Mouse (Mus musculus) spleen, adult 2 months (tissue): ENCODE measurements at regions not wholly inside any gene's neighbourhood (a gene's known extent, or its start where the extent isn't known, plus 50 kb on each side); places are given as distances from the start of the nearest gene placed in this dataset.

Experiments used
- DNase-seq, 2 experiments: peaks; one replicate each; pipeline versions ENCODE4 v3.0.0 to v3.0.0-alpha.2; 2012 to 2021; ENCODE audit warnings: low spot score in 2 of 2, low read depth in 1 of 2
- H3K27ac ChIP-seq: fragments of 200-500 bp; 2 replicates; pipeline ENCODE4 v1.5.1; 2012; ENCODE audit warnings: low read length, inconsistent platforms; ENCODE audit not compliant: insufficient read depth
- H3K27me3 ChIP-seq: fragments of 200-500 bp; 2 replicates; pipeline ENCODE4 v1.6.1; 2012; ENCODE audit warnings: mild to moderate bottlenecking, moderate library complexity, low read length, inconsistent platforms; ENCODE audit not compliant: control insufficient read depth, insufficient read depth
- H3K36me3 ChIP-seq: fragments of 200-500 bp; 2 replicates; pipeline ENCODE4 v1.6.1; 2012; ENCODE audit warnings: mild to moderate bottlenecking, low read length, inconsistent platforms; ENCODE audit not compliant: control insufficient read depth, insufficient read depth
- H3K4me1 ChIP-seq: fragments of 200-500 bp; 2 replicates; pipeline ENCODE4 v1.6.1; 2011; ENCODE audit warnings: inconsistent platforms; ENCODE audit not compliant: control insufficient read depth, insufficient read depth, insufficient read length
- H3K4me3 ChIP-seq: fragments of 200-500 bp; 2 replicates; pipeline ENCODE4 v1.5.1; 2011; ENCODE audit warnings: mild to moderate bottlenecking, inconsistent platforms; ENCODE audit not compliant: insufficient read depth, insufficient read length; ENCODE audit errors: extremely low read depth
- CTCF ChIP-seq: fragments of 200-500 bp; IDR thresholded peaks from 2 replicates; pipeline ENCODE4 v1.5.1; 2011; ENCODE audit warnings: mild to moderate bottlenecking, inconsistent platforms; ENCODE audit not compliant: insufficient read depth, insufficient read length, insufficient replicate concordance; ENCODE audit errors: extremely low read depth
- POLR2A ChIP-seq: fragments of 200-500 bp; IDR thresholded peaks from 2 replicates; pipeline ENCODE4 v1.6.1; 2011; ENCODE audit warnings: low read depth, low read length, inconsistent platforms
- WGBS: fragments of 180-500 bp; shearing (Covaris S2); methylation state at CpG from one replicate; pipeline ENCODE4 v1.1.7; 2018; 5-methylcytosine and 5-hydroxymethylcytosine counted together

- Histone ChIP-seq H3K4me3 (peak overlapping the region; percentile 14), H3K27me3 (no peaks in the 10 kb centered on the region), H3K4me1 (peaks cover 2% of the 10 kb centered on the region; the same call in 1 of the 2 replicates), H3K27ac (no peak overlapping the region), H3K36me3 (no peaks in the 10 kb centered on the region)
- no peak for TF ChIP-seq CTCF
- DNase-seq = peak in 1 of 2 experiments; percentile 41
- 6% methylated on average over 6 of the region's 6 CpGs for WGBS
These were observed 223.7 kb upstream of the Cblb start for GRCm38 (mm10) chr16:51807323-51807722.

GRCm38 (mm10) chr16:51809120-51809519, 221.9 kb upstream of the Cblb start:
- Histone ChIP-seq H3K27ac (no peak overlapping the region), H3K27me3 (no peaks in the 10 kb centered on the region), H3K36me3 (no peaks in the 10 kb centered on the region), H3K4me1 (peaks cover 2% of the 10 kb centered on the region; the same call in 1 of the 2 replicates), H3K4me3 (no peak overlapping the region)
- WGBS = 88% methylated on average over 2 of the region's 2 CpGs
- TF ChIP-seq CTCF (no peak), POLR2A (no peak)
- DNase-seq = no peak

- Histone ChIP-seq H3K27ac (no peak overlapping the region), H3K36me3 (no peaks in the 10 kb centered on the region), H3K4me1 (peaks cover 2% of the 10 kb centered on the region; the same call in 1 of the 2 replicates), H3K27me3 (no peaks in the 10 kb centered on the region), H3K4me3 (no peak overlapping the region)
- WGBS = 92% methylated on average over 1 of the region's 1 CpGs
- no peak for DNase-seq
- TF ChIP-seq POLR2A (no peak), CTCF (no peak)
These were observed 220.0 kb upstream of the Cblb start for GRCm38 (mm10) chr16:51811073-51811472.

- DNase-seq = no peak
- no peak overlapping the region for H3K27ac ChIP-seq
- no peaks in the 10 kb centered on the region for H3K27me3 ChIP-seq
- no peak overlapping the region for H3K4me3 ChIP-seq
- no peaks in the 10 kb centered on the region for H3K36me3 ChIP-seq
- no peaks in the 10 kb centered on the region for H3K4me1 ChIP-seq
- no peak for TF ChIP-seq POLR2A
- TF ChIP-seq CTCF = no peak
- 90% methylated on average over 3 of the region's 3 CpGs for WGBS
These were observed 188.3 kb upstream of the Cblb start for GRCm38 (mm10) chr16:51842770-51843169.

- no peak for TF ChIP-seq POLR2A
- TF ChIP-seq CTCF = no peak
- no peaks in the 10 kb centered on the region for H3K36me3 ChIP-seq
These were observed 185.5 kb upstream of the Cblb start for GRCm38 (mm10) chr16:51845539-51845938.

GRCm38 (mm10) chr16:51880711-51881110, 150.3 kb upstream of the Cblb start:
- TF ChIP-seq POLR2A (no peak), CTCF (no peak)
- WGBS = 91% methylated on average over 4 of the region's 4 CpGs
- Histone ChIP-seq H3K4me3 (no peak overlapping the region), H3K27me3 (no peaks in the 10 kb centered on the region), H3K36me3 (no peaks in the 10 kb centered on the region), H3K4me1 (no peaks in the 10 kb centered on the region), H3K27ac (no peak overlapping the region)
- DNase-seq = no peak

More at GRCm38 (mm10) chr16:51845539-51845938, 185.5 kb upstream of the Cblb start:
- WGBS = 90% methylated on average over 4 of the region's 4 CpGs
- no peak for DNase-seq
- Histone ChIP-seq H3K27me3 (no peaks in the 10 kb centered on the region), H3K27ac (no peak overlapping the region), H3K4me3 (no peak overlapping the region), H3K4me1 (no peaks in the 10 kb centered on the region)

- Histone ChIP-seq H3K4me3 (no peak overlapping the region), H3K27me3 (no peaks in the 10 kb centered on the region), H3K27ac (no peak overlapping the region), H3K36me3 (no peaks in the 10 kb centered on the region), H3K4me1 (no peaks in the 10 kb centered on the region)
- no peak for DNase-seq
- WGBS = 90% methylated on average over 2 of the region's 2 CpGs
- no peak for TF ChIP-seq POLR2A
- no peak for TF ChIP-seq CTCF
These were observed 149.9 kb upstream of the Cblb start for GRCm38 (mm10) chr16:51881127-51881526.
